Mouse (Mus musculus) spleen, adult 2 months (tissue): Measurements from ENCODE around the gene Optn.

Experiments used
- CTCF ChIP-seq: fragments of 200-500 bp; IDR thresholded peaks from 2 replicates; pipeline ENCODE4 v1.5.1; 2011; ENCODE audit warnings: mild to moderate bottlenecking, inconsistent platforms; ENCODE audit not compliant: insufficient read depth, insufficient read length, insufficient replicate concordance; ENCODE audit errors: extremely low read depth
- POLR2A ChIP-seq: fragments of 200-500 bp; IDR thresholded peaks from 2 replicates; pipeline ENCODE4 v1.6.1; 2011; ENCODE audit warnings: low read depth, low read length, inconsistent platforms

- no peak for TF ChIP-seq CTCF
- no peak for TF ChIP-seq POLR2A
These were observed 74.9 kb downstream of the Optn start for GRCm38 (mm10) chr2:4988826-4989424.
